Mouse (Mus musculus) midbrain, postnatal 0 days (tissue): Measurements from ENCODE around the gene Cacna1c. TPM values are rescaled to one million over a fixed set of nuclear protein-coding genes. Genes with fewer than 3 reads are reported as not detected.

Experiments
- ATAC-seq: fragments of 200-750 bp; cut with Nextera tagmentation; 2 replicates; pipeline ENCODE4 v1.8.0; 2017; ENCODE audit warnings: moderate number of reproducible peaks, mild to moderate bottlenecking, moderate TSS enrichment, moderate library complexity; ENCODE audit not compliant: low FRiP score
- DNase-seq: peaks from one replicate; pipeline ENCODE4 v3.0.0-alpha.2; 2015; ENCODE audit warnings: low spot score
- H3K27ac ChIP-seq: fragments of 300-500 bp; sonication (generic); 2 replicates; pipeline ENCODE4 v1.5.1; 2014; ENCODE audit warnings: low read depth, mild to moderate bottlenecking, low read length, mixed read lengths
- H3K27me3 ChIP-seq: fragments of 300-500 bp; sonication (generic); 2 replicates; pipeline ENCODE4 v1.6.1; 2014; ENCODE audit warnings: low read length, control low read depth, mixed read lengths; ENCODE audit not compliant: insufficient read depth
- H3K36me3 ChIP-seq: fragments of 300-500 bp; sonication (generic); 2 replicates; pipeline ENCODE4 v1.6.1; 2014; ENCODE audit warnings: low read length, control low read depth, mixed read lengths; ENCODE audit not compliant: insufficient read depth
- H3K4me1 ChIP-seq: fragments of 300-500 bp; sonication (generic); 2 replicates; pipeline ENCODE4 v1.6.1; 2014; ENCODE audit warnings: mild to moderate bottlenecking, control low read depth, antibody characterized with exemption, low read length, mixed read lengths; ENCODE audit not compliant: insufficient read depth
- H3K4me2 ChIP-seq: fragments of 300-500 bp; sonication (generic); 2 replicates; pipeline ENCODE4 v1.6.1; 2014; ENCODE audit warnings: low read depth, mild to moderate bottlenecking, low read length, mixed read lengths; ENCODE audit not compliant: poor library complexity, severe bottlenecking
- H3K4me3 ChIP-seq: fragments of 300-500 bp; sonication (generic); 2 replicates; pipeline ENCODE4 v1.5.1; 2014; ENCODE audit warnings: low read depth, mild to moderate bottlenecking, low read length, moderate library complexity
- H3K9ac ChIP-seq: fragments of 300-500 bp; sonication (generic); replicated peaks from 2 replicates; pipeline ENCODE4 v1.6.1; 2014; ENCODE audit warnings: mild to moderate bottlenecking, low read length, moderate library complexity, mixed read lengths; ENCODE audit not compliant: poor library complexity, severe bottlenecking
- H3K9me3 ChIP-seq: fragments of 300-500 bp; sonication (generic); 2 replicates; pipeline ENCODE4 v1.6.1; 2016; ENCODE audit warnings: low read length, control low read depth
- CTCF ChIP-seq: IDR thresholded peaks from 2 replicates; pipeline ENCODE4 v1.5.1; 2016; ENCODE audit warnings: antibody characterized with exemption, mild to moderate bottlenecking
- WGBS: fragments of 180-500 bp; shearing (Covaris S2); extraction: QIAGEN DNeasy Blood & Tissue Kit; methylation state at CpG from one replicate; pipeline ENCODE4 v1.1.7; 2014; 5-methylcytosine and 5-hydroxymethylcytosine counted together
- polyA plus RNA-seq: library from polyadenylated mRNA; unstranded; fragments of >200 nt; fragmentation: Nextera tagmentation; extraction: Ambion mirVana; gene quantifications from 2 replicates; pipeline ENCODE4 v1.2.1, GENCODE M21; 2015
- total RNA-seq: library from RNA; depleted of rRNA; stranded (reverse); fragments of >200 nt; gene quantifications from 2 replicates; pipeline ENCODE4 v1.2.3, GENCODE M21; 2014

The Cacna1c gene
- total and polyA plus RNA-seq, 2 experiments from 2014 or later = 4.9 to 33.9 TPM

GRCm38 (mm10) chr6:119108466-119109394, 87.5 kb downstream of the Cacna1c start:
- peak; percentile 82 for ATAC-seq

GRCm38 (mm10) chr6:119107856-119108465, 88.3 kb downstream of the Cacna1c start:
- H3K9ac ChIP-seq = peak overlapping the region; percentile 89
- under 1% methylated on average over 58 of the region's 58 CpGs for WGBS
- peak overlapping the region; percentile 54 for H3K4me3 ChIP-seq

More at GRCm38 (mm10) chr6:119108466-119109394, 87.5 kb downstream of the Cacna1c start:
- Histone ChIP-seq H3K36me3 (no peaks in the 10 kb centered on the region), H3K9me3 (no peaks in the 10 kb centered on the region), H3K4me3 (peak overlapping the region; percentile 54), H3K4me2 (peak overlapping the region; percentile 54), H3K27me3 (no peaks in the 10 kb centered on the region), H3K4me1 (peaks cover 16% of the 10 kb centered on the region; the same call in 1 of the 2 replicates), H3K27ac (peak overlapping the region; percentile 86), H3K9ac (peak overlapping the region; percentile 89)
- peak; percentile 90 for DNase-seq
- peak; percentile 86 for TF ChIP-seq CTCF
- WGBS = under 1% methylated on average over 35 of the region's 93 CpGs

GRCm38 (mm10) chr6:119107140-119107855, 88.9 kb downstream of the Cacna1c start:
- peak; percentile 10 for ATAC-seq

More at GRCm38 (mm10) chr6:119107856-119108465, 88.3 kb downstream of the Cacna1c start:
- Histone ChIP-seq H3K9me3 (no peaks in the 10 kb centered on the region), H3K4me1 (peaks cover 16% of the 10 kb centered on the region; the same call in 1 of the 2 replicates), H3K36me3 (no peaks in the 10 kb centered on the region), H3K4me2 (peak overlapping the region; percentile 54), H3K27me3 (no peaks in the 10 kb centered on the region), H3K27ac (peak overlapping the region; percentile 86)
- ATAC-seq = peak; percentile 11; the same call in 1 of the 2 replicates
- TF ChIP-seq CTCF = peak; percentile 45
- peak; percentile 40 for DNase-seq

GRCm38 (mm10) chr6:119106726-119107125, 89.5 kb downstream of the Cacna1c start:
- TF ChIP-seq CTCF = no peak
- ATAC-seq (no peak), DNase-seq (no peak)
- WGBS = 14% methylated on average over 7 of the region's 7 CpGs
- H3K4me2 ChIP-seq = peak overlapping the region; percentile 54
- H3K4me3 ChIP-seq = peak overlapping the region; percentile 54
- no peaks in the 10 kb centered on the region for H3K27me3 ChIP-seq
- H3K36me3 ChIP-seq = no peaks in the 10 kb centered on the region
- 0 out of 2 replicates have a peak overlapping the region, but pooled peaks have one; percentile 86 for H3K27ac ChIP-seq
- peak overlapping the region; percentile 89 for H3K9ac ChIP-seq
- H3K9me3 ChIP-seq = no peaks in the 10 kb centered on the region
- H3K4me1 ChIP-seq = peaks cover 20% of the 10 kb centered on the region; the same call in 1 of the 2 replicates

More at GRCm38 (mm10) chr6:119107140-119107855, 88.9 kb downstream of the Cacna1c start:
- Histone ChIP-seq H3K9ac (peak overlapping the region; percentile 89), H3K36me3 (no peaks in the 10 kb centered on the region), H3K4me1 (peaks cover 20% of the 10 kb centered on the region; the same call in 1 of the 2 replicates), H3K27me3 (no peaks in the 10 kb centered on the region), H3K4me3 (peak overlapping the region; percentile 54), H3K9me3 (no peaks in the 10 kb centered on the region), H3K27ac (peak overlapping the region; percentile 86), H3K4me2 (peak overlapping the region; percentile 54)
- under 1% methylated on average over 63 of the region's 69 CpGs for WGBS
- TF ChIP-seq CTCF = no peak
- DNase-seq = peak; percentile 58
